20 mouse cellular contexts compared by ENCODE assay signal in the genomic region with DNA sequence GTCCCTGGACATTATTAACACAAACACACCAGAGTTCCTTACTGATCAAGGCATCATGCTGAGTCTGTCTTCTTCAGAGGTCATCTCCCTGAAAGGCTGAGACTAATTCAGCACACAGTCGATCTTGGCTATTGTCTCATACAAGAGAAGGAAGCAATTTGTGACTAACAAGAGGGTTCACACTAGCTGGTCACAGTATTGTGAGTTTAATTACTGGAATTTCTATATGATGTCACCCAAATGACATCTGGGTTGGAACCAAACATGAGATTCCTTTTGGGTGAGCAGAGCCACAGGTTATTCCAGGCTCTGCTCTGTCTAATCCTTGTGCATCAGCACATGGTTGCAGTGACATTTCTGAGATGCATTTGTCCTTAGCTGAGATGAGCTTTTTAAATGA.
"Had no signal": no experiment of that assay in that cellular context is flagged by ENCODE, and none has a peak within 500 bp of the region (broad histone marks: within the 10 kb centered on the region; RNA-seq: fewer than 3 reads in every experiment).

No protein-coding gene starts in this region.

- H3K27me3 ChIP-seq: heart, embryonic 12.5 days; hindbrain, embryonic 12.5 days; intestine, embryonic 15.5 days; limb, embryonic 13.5 days; limb, embryonic 15.5 days; liver, embryonic 12.5 days had no signal

- ATAC-seq: hindbrain, embryonic 16.5 days; inflammation-experienced regulatory T-cells, adult 6 months; intestine, embryonic 15.5 days; intestine, postnatal 0 days; liver, embryonic 12.5 days had no signal

- DNase-seq: gastrocnemius, adult 2 months; gastrocnemius, postnatal 10 days; gastrocnemius, postnatal 25 days; heart, adult 18-20 months; heart, postnatal 10 days; heart, postnatal 4 days; kidney, adult 18-20 months; kidney, adult 8-10 months; kidney, postnatal 10 days; kidney, postnatal 25 days; kidney, postnatal 4 days had no signal
